Mouse (Mus musculus): Measurements from ENCODE around the gene Egfem1.

Gene Egfem1

GRCm38 (mm10) chr3:29707467-29707866 is 625.6 kb downstream of the Egfem1 start:
- no peak for DNase-seq (ENCODE audit: low read depth, low spot score)
- Histone ChIP-seq H3K27me3 (ENCODE audit: control insufficient read depth, insufficient read depth, low read length, poor library complexity, severe bottlenecking) (no peaks in the 10 kb centered on the region), H3K36me3 (ENCODE audit: control insufficient read depth, insufficient read depth, low read length, poor library complexity, severe bottlenecking) (no peaks in the 10 kb centered on the region)

GRCm38 (mm10) chr3:29726376-29726967 is 644.6 kb downstream of the Egfem1 start:
- H3K27me3 ChIP-seq (ENCODE audit: control insufficient read depth, insufficient read depth, low read length, poor library complexity, severe bottlenecking), result no peaks in the 10 kb centered on the region
- no peak for DNase-seq (ENCODE audit: low read depth, low spot score)
- no peaks in the 10 kb centered on the region for H3K36me3 ChIP-seq (ENCODE audit: control insufficient read depth, insufficient read depth, low read length, poor library complexity, severe bottlenecking)

GRCm38 (mm10) chr3:29730062-29730760 is 648.4 kb downstream of the Egfem1 start:
- Histone ChIP-seq H3K36me3 (ENCODE audit: control insufficient read depth, insufficient read depth, low read length, poor library complexity, severe bottlenecking) (no peaks in the 10 kb centered on the region), H3K27me3 (ENCODE audit: control insufficient read depth, insufficient read depth, low read length, poor library complexity, severe bottlenecking) (no peaks in the 10 kb centered on the region)
- DNase-seq (ENCODE audit: low read depth, low spot score), result no peak

GRCm38 (mm10) chr3:29731509-29731908 is 649.7 kb downstream of the Egfem1 start:
- Histone ChIP-seq H3K36me3 (ENCODE audit: control insufficient read depth, insufficient read depth, low read length, poor library complexity, severe bottlenecking) (no peaks in the 10 kb centered on the region), H3K27me3 (ENCODE audit: control insufficient read depth, insufficient read depth, low read length, poor library complexity, severe bottlenecking) (no peaks in the 10 kb centered on the region)
- DNase-seq (ENCODE audit: low read depth, low spot score), result no peak

GRCm38 (mm10) chr3:29732626-29733025 is 650.8 kb downstream of the Egfem1 start:
- no peak for DNase-seq (ENCODE audit: low read depth, low spot score)
- no peaks in the 10 kb centered on the region for H3K27me3 ChIP-seq (ENCODE audit: control insufficient read depth, insufficient read depth, low read length, poor library complexity, severe bottlenecking)
- no peaks in the 10 kb centered on the region for H3K36me3 ChIP-seq (ENCODE audit: control insufficient read depth, insufficient read depth, low read length, poor library complexity, severe bottlenecking)

GRCm38 (mm10) chr3:29734251-29734650 is 652.4 kb downstream of the Egfem1 start:
- DNase-seq (ENCODE audit: low read depth, low spot score), result no peak
- no peaks in the 10 kb centered on the region for H3K27me3 ChIP-seq (ENCODE audit: control insufficient read depth, insufficient read depth, low read length, poor library complexity, severe bottlenecking)
- no peaks in the 10 kb centered on the region for H3K36me3 ChIP-seq (ENCODE audit: control insufficient read depth, insufficient read depth, low read length, poor library complexity, severe bottlenecking)

GRCm38 (mm10) chr3:29739292-29739691 is 657.5 kb downstream of the Egfem1 start:
- no peaks in the 10 kb centered on the region for H3K27me3 ChIP-seq (ENCODE audit: control insufficient read depth, insufficient read depth, low read length, poor library complexity, severe bottlenecking)
- no peak for DNase-seq (ENCODE audit: low read depth, low spot score)

More at GRCm38 (mm10) chr3:29739292-29739691, 657.5 kb downstream of the Egfem1 start:
- no peaks in the 10 kb centered on the region for H3K36me3 ChIP-seq (ENCODE audit: control insufficient read depth, insufficient read depth, low read length, poor library complexity, severe bottlenecking)
